Mouse (Mus musculus): ENCODE measurements at regions not wholly inside any gene's neighbourhood (a gene's known extent, or its start where the extent isn't known, plus 50 kb on each side); places are given as distances from the start of the nearest gene placed in this dataset.
A peak's percentile ranks its signal among the peaks of the same experiment; 100 is the strongest.

- no peak overlapping the region for H3K4me3 ChIP-seq (replicated peaks; ENCODE audit: low read length)
Measured at GRCm38 (mm10) chr15:56865879-56866278, 611.5 kb downstream of the Slc22a22 start.

GRCm38 (mm10) chr15:56865035-56865804, 612.2 kb downstream of the Slc22a22 start:
- no peak overlapping the region for H3K9ac ChIP-seq
- H3K4me2 ChIP-seq (replicated peaks) = no peak overlapping the region
- no peaks in the 10 kb centered on the region for H3K36me3 ChIP-seq (replicated peaks; ENCODE audit: control insufficient read depth, insufficient read depth)
- H3K4me1 ChIP-seq (replicated peaks; ENCODE audit: control insufficient read depth, insufficient read depth, low read length) = peaks cover 15% of the 10 kb centered on the region
- no peak overlapping the region for H3K4me3 ChIP-seq (replicated peaks; ENCODE audit: low read length)
- no peaks in the 10 kb centered on the region for H3K27me3 ChIP-seq (ENCODE audit: control insufficient read depth, insufficient read depth, low read length)
- no peak for DNase-seq (ENCODE audit: low spot score)
- ATAC-seq (ENCODE audit: low FRiP score) = no peak; the same call in 1 of the 2 replicates
- H3K9me3 ChIP-seq (ENCODE audit: control insufficient read depth, low read length) = no peaks in the 10 kb centered on the region
- 4% methylated on average over 4 of the region's 4 CpGs for WGBS
- H3K27ac ChIP-seq = peak overlapping the region; percentile 70

More at GRCm38 (mm10) chr15:56865879-56866278, 611.5 kb downstream of the Slc22a22 start:
- no peaks in the 10 kb centered on the region for H3K27me3 ChIP-seq (ENCODE audit: control insufficient read depth, insufficient read depth, low read length)
- 44% methylated on average over 6 of the region's 6 CpGs for WGBS
- no peaks in the 10 kb centered on the region for H3K9me3 ChIP-seq (ENCODE audit: control insufficient read depth, low read length)
- H3K4me1 ChIP-seq (replicated peaks; ENCODE audit: control insufficient read depth, insufficient read depth, low read length) = peaks cover 15% of the 10 kb centered on the region
- H3K27ac ChIP-seq = peak overlapping the region; percentile 70
- DNase-seq (ENCODE audit: low spot score) = no peak
- H3K36me3 ChIP-seq (replicated peaks; ENCODE audit: control insufficient read depth, insufficient read depth) = no peaks in the 10 kb centered on the region
- H3K4me2 ChIP-seq (replicated peaks) = no peak overlapping the region
- ATAC-seq (ENCODE audit: low FRiP score) = no peak
- H3K9ac ChIP-seq = no peak overlapping the region

- Histone ChIP-seq H3K9me3 (ENCODE audit: control insufficient read depth, low read length) (no peaks in the 10 kb centered on the region), H3K36me3 (replicated peaks; ENCODE audit: control insufficient read depth, insufficient read depth) (no peaks in the 10 kb centered on the region), H3K9ac (no peak overlapping the region), H3K4me1 (replicated peaks; ENCODE audit: control insufficient read depth, insufficient read depth, low read length) (no peaks in the 10 kb centered on the region), H3K4me2 (replicated peaks) (no peak overlapping the region), H3K4me3 (replicated peaks; ENCODE audit: low read length) (no peak overlapping the region), H3K27me3 (ENCODE audit: control insufficient read depth, insufficient read depth, low read length) (no peaks in the 10 kb centered on the region), H3K27ac (no peak overlapping the region)
- 46% methylated on average over 3 of the region's 4 CpGs for WGBS
- no peak for DNase-seq (ENCODE audit: low spot score)
- ATAC-seq (ENCODE audit: low FRiP score) = no peak
Measured at GRCm38 (mm10) chr15:56858627-56859334, 618.6 kb downstream of the Slc22a22 start.

- no peak overlapping the region for H3K4me2 ChIP-seq (replicated peaks)
- H3K9ac ChIP-seq = no peak overlapping the region
- H3K27ac ChIP-seq = no peak overlapping the region
- H3K36me3 ChIP-seq (replicated peaks; ENCODE audit: control insufficient read depth, insufficient read depth) = no peaks in the 10 kb centered on the region
- DNase-seq (ENCODE audit: low spot score) (no peak), ATAC-seq (ENCODE audit: low FRiP score) (no peak)
- no peaks in the 10 kb centered on the region for H3K4me1 ChIP-seq (replicated peaks; ENCODE audit: control insufficient read depth, insufficient read depth, low read length)
- no peaks in the 10 kb centered on the region for H3K27me3 ChIP-seq (ENCODE audit: control insufficient read depth, insufficient read depth, low read length)
- WGBS = 28% methylated on average over 3 of the region's 3 CpGs
- H3K4me3 ChIP-seq (replicated peaks; ENCODE audit: low read length) = no peak overlapping the region
- no peaks in the 10 kb centered on the region for H3K9me3 ChIP-seq (ENCODE audit: control insufficient read depth, low read length)
Measured at GRCm38 (mm10) chr15:56858134-56858533, 619.3 kb downstream of the Slc22a22 start.

GRCm38 (mm10) chr15:56856057-56856456, 621.4 kb downstream of the Slc22a22 start:
- H3K4me2 ChIP-seq (replicated peaks) = no peak overlapping the region
- WGBS = 8% methylated on average over 2 of the region's 2 CpGs
- DNase-seq (ENCODE audit: low spot score) (peak; percentile 83), ATAC-seq (ENCODE audit: low FRiP score) (peak; percentile 37)
- no peaks in the 10 kb centered on the region for H3K9me3 ChIP-seq (ENCODE audit: control insufficient read depth, low read length)
- H3K9ac ChIP-seq = no peak overlapping the region
- no peak overlapping the region for H3K27ac ChIP-seq
- H3K4me3 ChIP-seq (replicated peaks; ENCODE audit: low read length) = no peak overlapping the region
- H3K4me1 ChIP-seq (replicated peaks; ENCODE audit: control insufficient read depth, insufficient read depth, low read length) = no peaks in the 10 kb centered on the region
- no peaks in the 10 kb centered on the region for H3K36me3 ChIP-seq (replicated peaks; ENCODE audit: control insufficient read depth, insufficient read depth)
- H3K27me3 ChIP-seq (ENCODE audit: control insufficient read depth, insufficient read depth, low read length) = no peaks in the 10 kb centered on the region

- H3K4me3 ChIP-seq (replicated peaks; ENCODE audit: low read length) = no peak overlapping the region
- ATAC-seq (ENCODE audit: low FRiP score) = no peak
- H3K27ac ChIP-seq = no peak overlapping the region
- H3K27me3 ChIP-seq (ENCODE audit: control insufficient read depth, insufficient read depth, low read length) = no peaks in the 10 kb centered on the region
- H3K9ac ChIP-seq = no peak overlapping the region
- H3K4me2 ChIP-seq (replicated peaks) = no peak overlapping the region
- H3K9me3 ChIP-seq (ENCODE audit: control insufficient read depth, low read length) = no peaks in the 10 kb centered on the region
- no peaks in the 10 kb centered on the region for H3K36me3 ChIP-seq (replicated peaks; ENCODE audit: control insufficient read depth, insufficient read depth)
- 79% methylated on average over 5 of the region's 5 CpGs for WGBS
- DNase-seq (ENCODE audit: low spot score) = no peak
- no peaks in the 10 kb centered on the region for H3K4me1 ChIP-seq (replicated peaks; ENCODE audit: control insufficient read depth, insufficient read depth, low read length)
Measured at GRCm38 (mm10) chr15:56853106-56853505, 624.3 kb downstream of the Slc22a22 start.

- H3K4me2 ChIP-seq (replicated peaks) = no peak overlapping the region
- ATAC-seq (ENCODE audit: low FRiP score) = no peak; the same call in 1 of the 2 replicates
- DNase-seq (ENCODE audit: low spot score) = no peak
- H3K9ac ChIP-seq = no peak overlapping the region
- no peaks in the 10 kb centered on the region for H3K4me1 ChIP-seq (replicated peaks; ENCODE audit: control insufficient read depth, insufficient read depth, low read length)
- H3K27ac ChIP-seq = no peak overlapping the region
- no peak overlapping the region for H3K4me3 ChIP-seq (replicated peaks; ENCODE audit: low read length)
- H3K27me3 ChIP-seq (ENCODE audit: control insufficient read depth, insufficient read depth, low read length) = no peaks in the 10 kb centered on the region
- 51% methylated on average over 6 of the region's 6 CpGs for whole genome bisulfite sequencing
- H3K36me3 ChIP-seq (replicated peaks; ENCODE audit: control insufficient read depth, insufficient read depth) = no peaks in the 10 kb centered on the region
- H3K9me3 ChIP-seq (ENCODE audit: control insufficient read depth, low read length) = no peaks in the 10 kb centered on the region
Measured at GRCm38 (mm10) chr15:56847469-56848128, 629.8 kb downstream of the Slc22a22 start.

GRCm38 (mm10) chr15:56844574-56844973, 632.9 kb downstream of the Slc22a22 start:
- no peaks in the 10 kb centered on the region for H3K27me3 ChIP-seq (ENCODE audit: control insufficient read depth, insufficient read depth, low read length)
- no peak overlapping the region for H3K4me3 ChIP-seq (replicated peaks; ENCODE audit: low read length)
- H3K36me3 ChIP-seq (replicated peaks; ENCODE audit: control insufficient read depth, insufficient read depth) = no peaks in the 10 kb centered on the region
- no peaks in the 10 kb centered on the region for H3K9me3 ChIP-seq (ENCODE audit: control insufficient read depth, low read length)
- ATAC-seq (ENCODE audit: low FRiP score) (no peak), DNase-seq (ENCODE audit: low spot score) (no peak)
- no peaks in the 10 kb centered on the region for H3K4me1 ChIP-seq (replicated peaks; ENCODE audit: control insufficient read depth, insufficient read depth, low read length)
- no peak overlapping the region for H3K27ac ChIP-seq
- H3K9ac ChIP-seq = no peak overlapping the region
- WGBS = 74% methylated on average over 1 of the region's 1 CpGs
- no peak overlapping the region for H3K4me2 ChIP-seq (replicated peaks)

- H3K9me3 ChIP-seq (ENCODE audit: control insufficient read depth, low read length) = no peaks in the 10 kb centered on the region
- H3K4me1 ChIP-seq (replicated peaks; ENCODE audit: control insufficient read depth, insufficient read depth, low read length) = no peaks in the 10 kb centered on the region
- no peak overlapping the region for H3K9ac ChIP-seq
- H3K36me3 ChIP-seq (replicated peaks; ENCODE audit: control insufficient read depth, insufficient read depth) = no peaks in the 10 kb centered on the region
- ATAC-seq (ENCODE audit: low FRiP score) (no peak), DNase-seq (ENCODE audit: low spot score) (no peak)
- 95% methylated on average over 3 of the region's 3 CpGs for WGBS
- no peak overlapping the region for H3K4me2 ChIP-seq (replicated peaks)
- H3K27me3 ChIP-seq (ENCODE audit: control insufficient read depth, insufficient read depth, low read length) = no peaks in the 10 kb centered on the region
- H3K27ac ChIP-seq = no peak overlapping the region
- no peak overlapping the region for H3K4me3 ChIP-seq (replicated peaks; ENCODE audit: low read length)
Measured at GRCm38 (mm10) chr15:56841516-56841915, 635.9 kb downstream of the Slc22a22 start.

Data from hindbrain, embryonic 14.5 days (tissue).